Mouse (Mus musculus) testis, adult 2 months (tissue): ENCODE measurements at regions not wholly inside any gene's neighbourhood (a gene's known extent, or its start where the extent isn't known, plus 50 kb on each side); places are given as distances from the start of the nearest gene placed in this dataset.

ENCODE experiments used
- H3K27ac ChIP-seq: fragments of 200-500 bp; 2 replicates; pipeline ENCODE4 v1.5.1; 2012; ENCODE audit warnings: low read depth, low read length; ENCODE audit not compliant: control insufficient read depth, insufficient read depth
- H3K27me3 ChIP-seq: fragments of 200-500 bp; 2 replicates; pipeline ENCODE4 v1.6.1; 2012; ENCODE audit warnings: mild to moderate bottlenecking, low read length, moderate library complexity; ENCODE audit not compliant: control insufficient read depth, insufficient read depth
- H3K36me3 ChIP-seq: fragments of 200-500 bp; 2 replicates; pipeline ENCODE4 v1.6.1; 2012; ENCODE audit warnings: mild to moderate bottlenecking, low read length; ENCODE audit not compliant: control insufficient read depth, insufficient read depth
- H3K4me1 ChIP-seq: fragments of 200-500 bp; 2 replicates; pipeline ENCODE4 v1.6.1; 2012; ENCODE audit warnings: low read length; ENCODE audit not compliant: control insufficient read depth, insufficient read depth
- H3K4me3 ChIP-seq: fragments of 200-500 bp; 2 replicates; pipeline ENCODE4 v1.5.1; 2012; ENCODE audit warnings: low read depth, mild to moderate bottlenecking, low read length, moderate library complexity, mixed read lengths; ENCODE audit not compliant: control insufficient read depth
- CTCF ChIP-seq: fragments of 200-500 bp; IDR thresholded peaks from 2 replicates; pipeline ENCODE4 v1.5.1; 2012; ENCODE audit warnings: low read depth, mild to moderate bottlenecking, inconsistent platforms, low read length, moderate library complexity; ENCODE audit not compliant: control insufficient read depth, insufficient read depth, insufficient replicate concordance
- POLR2A ChIP-seq: fragments of 200-500 bp; IDR thresholded peaks from 2 replicates; pipeline ENCODE4 v1.6.1; 2012; ENCODE audit warnings: low read depth, mild to moderate bottlenecking, inconsistent platforms, low read length, moderate library complexity; ENCODE audit not compliant: control insufficient read depth

- H3K4me3 ChIP-seq, result no peak overlapping the region
- H3K27me3 ChIP-seq, result no peaks in the 10 kb centered on the region
- no peaks in the 10 kb centered on the region for H3K36me3 ChIP-seq
- TF ChIP-seq POLR2A (no peak), CTCF (no peak)
- no peaks in the 10 kb centered on the region for H3K4me1 ChIP-seq
- no peak overlapping the region for H3K27ac ChIP-seq
Measured at GRCm38 (mm10) chr15:5475389-5475995, 231.5 kb upstream of the Ptger4 start.

- H3K27ac ChIP-seq, result no peak overlapping the region
- H3K36me3 ChIP-seq, result no peaks in the 10 kb centered on the region
- H3K27me3 ChIP-seq, result no peaks in the 10 kb centered on the region
- H3K4me1 ChIP-seq, result no peaks in the 10 kb centered on the region
- no peak overlapping the region for H3K4me3 ChIP-seq
- TF ChIP-seq POLR2A (no peak), CTCF (no peak)
Measured at GRCm38 (mm10) chr15:5493286-5493685, 249.3 kb upstream of the Ptger4 start.

GRCm38 (mm10) chr15:5495187-5495849 lies 251.3 kb upstream of the Ptger4 start:
- Histone ChIP-seq H3K4me1 (no peaks in the 10 kb centered on the region), H3K27me3 (no peaks in the 10 kb centered on the region), H3K36me3 (no peaks in the 10 kb centered on the region), H3K4me3 (no peak overlapping the region), H3K27ac (no peak overlapping the region)
- TF ChIP-seq CTCF, result no peak
- TF ChIP-seq POLR2A, result no peak

- TF ChIP-seq CTCF (no peak), POLR2A (no peak)
Measured at GRCm38 (mm10) chr15:5495954-5496353, 252.0 kb upstream of the Ptger4 start.

DNA sequence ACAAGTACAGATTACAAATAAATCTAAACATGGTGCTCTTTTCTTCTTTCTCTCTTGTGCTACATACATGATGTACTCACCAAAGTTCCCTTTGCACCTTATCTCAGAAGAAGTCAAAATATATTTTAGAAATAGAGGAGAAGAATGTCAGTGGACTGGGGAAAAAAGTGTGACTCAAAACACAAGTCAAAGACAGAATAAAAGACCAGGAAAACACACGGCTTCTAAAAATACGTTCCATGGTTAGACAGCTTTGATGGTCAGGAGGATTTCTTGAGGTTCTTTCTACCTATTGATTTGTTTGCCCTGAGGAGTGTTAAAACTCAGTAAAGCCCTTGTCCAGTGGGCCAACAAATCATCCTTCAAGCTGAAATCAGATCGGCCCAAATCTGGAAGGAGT lies 260.5 kb upstream of the Ptger4 start:
- Histone ChIP-seq H3K4me1 (no peaks in the 10 kb centered on the region), H3K27me3 (no peaks in the 10 kb centered on the region), H3K4me3 (no peak overlapping the region), H3K36me3 (no peaks in the 10 kb centered on the region), H3K27ac (no peak overlapping the region)
- no peak for TF ChIP-seq POLR2A
- TF ChIP-seq CTCF, result no peak

More at GRCm38 (mm10) chr15:5495954-5496353, 252.0 kb upstream of the Ptger4 start:
- Histone ChIP-seq H3K4me3 (no peak overlapping the region), H3K4me1 (no peaks in the 10 kb centered on the region), H3K36me3 (no peaks in the 10 kb centered on the region), H3K27ac (no peak overlapping the region), H3K27me3 (no peaks in the 10 kb centered on the region)

GRCm38 (mm10) chr15:5506848-5507544 lies 263.0 kb upstream of the Ptger4 start:
- TF ChIP-seq CTCF (no peak), POLR2A (no peak)
- Histone ChIP-seq H3K27me3 (no peaks in the 10 kb centered on the region), H3K27ac (no peak overlapping the region), H3K36me3 (no peaks in the 10 kb centered on the region), H3K4me1 (no peaks in the 10 kb centered on the region), H3K4me3 (no peak overlapping the region)

GRCm38 (mm10) chr15:5507545-5507913 lies 263.5 kb upstream of the Ptger4 start:
- no peak overlapping the region for H3K27ac ChIP-seq
- H3K27me3 ChIP-seq, result no peaks in the 10 kb centered on the region
- TF ChIP-seq CTCF (no peak), POLR2A (no peak)

More at GRCm38 (mm10) chr15:5507545-5507913, 263.5 kb upstream of the Ptger4 start:
- Histone ChIP-seq H3K4me3 (no peak overlapping the region), H3K4me1 (no peaks in the 10 kb centered on the region), H3K36me3 (no peaks in the 10 kb centered on the region)
